Mouse (Mus musculus) brown adipose tissue, adult 24 weeks (tissue): Measurements from ENCODE around the gene Pdap1. TPM values are rescaled to one million over a fixed set of nuclear protein-coding genes. Genes with fewer than 3 reads are reported as not detected.
"Not testable (repeated sequence)": the region's sequence is repeated elsewhere in the genome, so short reads cannot be mapped to it uniquely, and the experiment has no call there.

Source experiments
- H3K27ac ChIP-seq: fragments of 200-500 bp; replicated peaks from 2 replicates; pipeline ENCODE4 v1.5.1; 2012; ENCODE audit warnings: low read depth, mild to moderate bottlenecking, low read length
- H3K4me1 ChIP-seq: fragments of 200-500 bp; 2 replicates; pipeline ENCODE4 v1.6.1; 2012; ENCODE audit warnings: low read length, mixed read lengths; ENCODE audit not compliant: control insufficient read depth, insufficient read depth, insufficient read length
- H3K4me3 ChIP-seq: fragments of 200-500 bp; 2 replicates; pipeline ENCODE4 v1.5.1; 2012; ENCODE audit warnings: low read depth, mild to moderate bottlenecking, low read length, moderate library complexity; ENCODE audit not compliant: insufficient read depth
- polyA plus RNA-seq: library from polyadenylated mRNA; stranded (reverse); fragments of >200 nt; gene quantifications from 2 replicates; pipeline ENCODE4 v1.2.4, GENCODE M21; 2012; ENCODE audit not compliant: missing spikeins, insufficient read depth, insufficient read length

Pdap1 gene
- polyA plus RNA-seq, result 75.0 and 96.2 TPM in 2 replicates

DNA sequence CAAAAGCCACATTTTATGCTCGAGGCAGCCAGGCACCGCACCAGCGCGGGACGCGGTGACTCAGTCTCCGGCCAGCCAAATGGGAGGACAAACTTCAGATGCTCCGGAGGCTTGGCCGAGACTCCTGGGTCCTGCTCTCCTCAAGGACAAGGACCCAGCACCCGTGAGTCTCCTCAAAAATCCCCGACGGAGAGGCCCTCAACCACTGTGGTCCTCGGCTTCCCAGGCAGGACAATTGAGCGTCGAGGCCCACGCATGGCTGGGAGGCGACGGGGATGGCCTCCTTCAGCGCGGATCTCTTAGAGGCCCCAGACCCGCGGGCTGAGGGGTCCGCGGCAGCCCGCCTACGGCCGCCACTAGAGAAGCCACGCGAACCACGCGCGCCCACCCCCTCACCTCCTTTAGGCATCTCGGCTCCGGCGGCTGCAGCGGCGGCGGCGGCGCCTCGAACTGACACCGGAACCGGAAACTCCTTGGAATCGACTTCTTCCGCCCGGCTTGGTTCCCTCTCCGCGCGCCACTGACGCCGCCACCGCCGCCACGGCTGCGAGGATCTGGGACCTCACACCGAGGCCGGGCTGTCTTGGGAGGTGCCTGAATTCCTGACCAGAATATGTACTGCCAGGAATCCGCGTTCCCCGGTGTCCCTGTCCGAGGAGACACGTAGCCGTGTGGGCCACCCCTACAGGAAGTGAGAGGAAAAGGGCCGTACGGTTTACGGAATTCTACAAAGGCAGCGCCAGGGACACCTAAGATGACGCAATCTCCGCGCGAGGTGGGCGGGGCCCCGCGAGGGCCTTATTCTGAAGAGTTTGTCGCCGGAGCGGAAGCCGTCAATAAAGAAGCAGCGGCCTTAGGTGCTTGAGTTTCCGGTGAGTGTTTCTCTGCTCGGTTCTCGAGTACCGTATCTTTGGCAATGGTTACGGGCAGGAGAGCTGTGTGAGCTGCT, at the start of gene Pdap1, which contains the start of gene Bud31:
Pdap1 (minus strand) TSS at position 668 of the 949 bp plus-strand sequence.
Bud31 (plus strand) TSS at position 792 of the 949 bp plus-strand sequence.
- Histone ChIP-seq H3K4me1 (peaks cover 4% of the 10 kb centered on the region), H3K4me3 (peak within 1 kb of the TSS; percentile 95), H3K27ac (peak within 1 kb of the TSS; percentile 96)

DNA sequence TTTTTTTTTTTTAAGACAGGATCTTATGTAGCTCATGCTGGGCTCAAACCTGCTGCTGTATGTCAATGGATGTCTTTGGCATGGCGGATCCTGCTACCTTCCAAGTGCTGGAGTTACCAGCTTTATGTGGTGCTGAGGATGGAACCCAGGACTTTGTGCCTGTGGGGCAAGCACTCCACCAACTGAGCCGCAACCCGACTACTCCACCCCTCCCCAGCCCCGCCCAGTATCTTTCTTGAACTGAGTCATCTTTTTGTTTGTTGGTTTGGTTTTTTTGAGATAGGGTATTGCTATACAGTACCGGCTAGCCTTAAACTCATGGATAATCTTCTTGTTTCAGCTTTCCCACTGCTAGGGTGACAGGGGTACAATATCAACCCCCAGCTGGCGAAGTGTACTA, 49.4 kb upstream of the Pdap1 start:
- H3K4me3 ChIP-seq, result peak overlapping the region; percentile 85; the same call in 1 of the 2 replicates

GRCm38 (mm10) chr5:145185244-145185643, 45.2 kb upstream of the Pdap1 start:
- H3K4me3 ChIP-seq, result no peak overlapping the region
- H3K4me1 ChIP-seq, result no peaks in the 10 kb centered on the region; the same call in 1 of the 2 replicates
- no peak overlapping the region for H3K27ac ChIP-seq

More for the DNA sequence above, 49.4 kb upstream of the Pdap1 start:
- Histone ChIP-seq H3K4me1 (no peaks in the 10 kb centered on the region; the same call in 1 of the 2 replicates), H3K27ac (no peak overlapping the region)

GRCm38 (mm10) chr5:145178461-145178980, 38.5 kb upstream of the Pdap1 start:
- Histone ChIP-seq H3K27ac (no peak overlapping the region), H3K4me3 (no peak overlapping the region)

DNA sequence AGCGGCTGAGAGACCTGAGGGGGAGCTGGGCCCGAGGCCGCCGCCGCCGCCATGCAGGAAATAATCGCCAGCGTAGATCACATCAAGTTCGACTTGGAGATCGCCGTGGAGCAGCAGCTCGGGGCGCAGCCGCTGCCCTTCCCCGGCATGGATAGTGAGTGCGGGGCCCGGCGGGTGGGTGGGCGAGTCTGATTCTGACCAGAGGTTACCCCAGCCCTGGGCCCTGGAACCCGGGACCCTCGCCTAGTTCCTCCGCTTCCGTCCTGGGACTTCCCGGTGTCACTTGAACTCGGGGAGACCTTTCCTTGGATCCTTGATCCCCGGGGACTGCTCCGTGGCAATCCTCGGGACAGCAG, 27.2 kb upstream of the Pdap1 start:
- Histone ChIP-seq H3K4me1 (peaks cover 7% of the 10 kb centered on the region), H3K4me3 (peak overlapping the region; percentile 82), H3K27ac (peak overlapping the region; percentile 40; the same call in 1 of the 2 replicates)

More at GRCm38 (mm10) chr5:145178461-145178980, 38.5 kb upstream of the Pdap1 start:
- no peaks in the 10 kb centered on the region for H3K4me1 ChIP-seq

DNA sequence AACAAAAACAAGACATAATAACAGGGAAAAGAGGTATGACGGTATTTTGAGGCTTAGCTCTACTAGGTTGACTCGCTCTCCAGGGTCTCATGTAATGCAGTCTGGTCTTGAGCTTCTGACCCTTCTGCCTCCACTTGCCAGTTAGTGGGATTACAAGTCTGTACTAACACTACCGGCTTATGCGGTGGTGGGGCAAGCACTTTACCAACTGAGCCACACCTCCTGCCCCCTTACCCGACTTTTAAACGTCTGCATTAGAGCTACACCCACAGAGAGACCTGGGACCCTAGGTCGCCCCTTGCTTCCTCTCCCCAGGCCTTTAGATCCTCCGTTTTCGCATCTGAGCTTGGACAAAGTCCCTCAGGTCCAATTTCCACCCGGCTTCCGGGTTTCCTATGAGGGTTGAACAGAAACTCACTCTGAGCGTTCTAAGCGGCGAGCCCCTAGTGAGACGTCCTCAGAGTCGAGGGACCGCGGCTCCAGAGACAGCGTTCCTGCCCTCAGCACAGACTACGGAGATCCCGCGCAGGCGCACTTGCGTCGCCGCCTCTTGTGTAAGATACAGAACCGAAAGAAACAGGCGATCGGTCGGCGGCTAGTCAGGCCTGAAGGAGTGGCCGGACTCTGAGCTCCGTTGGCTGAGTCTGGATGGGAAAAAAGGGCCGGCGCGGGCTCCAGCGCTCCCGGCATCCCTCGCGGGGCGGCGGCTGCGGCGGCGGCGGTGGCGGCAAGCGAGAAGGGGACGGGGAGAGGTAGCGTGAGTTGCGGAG, 26.7 kb upstream of the Pdap1 start, which contains the start of the genes Ptcd1 and Cpsf4:
Ptcd1 (minus strand) TSS at position 573 of the 770 bp plus-strand sequence.
Cpsf4 (plus strand) TSS at position 678 of the 770 bp plus-strand sequence.
- peak within 1 kb of the TSS; percentile 82 for H3K4me3 ChIP-seq
- H3K27ac ChIP-seq, result peak within 1 kb of the TSS; percentile 70
- peaks cover 7% of the 10 kb centered on the region for H3K4me1 ChIP-seq

DNA sequence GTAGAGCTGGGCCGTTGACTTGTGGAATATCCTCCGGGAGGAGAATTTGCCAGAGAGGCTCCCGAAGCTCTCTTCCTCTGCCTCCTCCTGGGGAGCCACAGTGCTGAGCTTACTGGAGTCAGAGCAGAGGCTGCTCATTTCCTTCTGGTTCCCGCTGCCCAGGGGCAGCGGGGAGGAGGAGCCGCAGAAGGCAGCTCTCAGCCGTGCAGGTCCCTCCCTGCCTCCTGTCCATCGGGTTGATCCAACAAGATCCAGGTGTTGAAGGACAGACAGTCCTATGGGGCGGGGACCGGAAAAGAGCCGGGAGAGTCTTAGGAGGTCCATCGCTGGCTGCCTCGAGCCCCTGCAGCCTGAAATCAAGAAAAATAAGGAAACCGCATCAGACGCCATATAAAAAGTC, 25.1 kb upstream of the Pdap1 start:
- peak overlapping the region; percentile 45 for H3K4me3 ChIP-seq
- peak overlapping the region; percentile 78 for H3K27ac ChIP-seq
- H3K4me1 ChIP-seq, result peaks cover 7% of the 10 kb centered on the region

DNA sequence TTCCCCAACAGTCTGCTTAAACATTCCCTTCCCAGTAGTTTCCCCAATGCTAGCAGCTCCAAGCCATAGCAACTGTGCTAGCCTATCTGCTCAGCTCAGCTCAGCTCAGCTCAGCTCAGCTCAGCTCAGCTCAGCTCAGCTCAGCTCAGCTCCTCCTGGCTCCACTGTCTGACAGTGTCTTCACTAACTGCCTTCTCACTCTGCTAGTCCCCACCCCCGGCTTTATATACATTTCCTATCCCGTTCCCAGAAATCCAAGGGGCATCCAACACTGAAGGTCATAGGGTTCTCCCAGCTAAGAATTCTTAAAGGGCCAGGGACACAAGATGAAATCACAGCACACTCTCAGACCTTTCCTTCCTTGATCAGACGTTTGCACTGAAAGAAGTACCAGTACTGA, 24.7 kb upstream of the Pdap1 start:
- Histone ChIP-seq H3K27ac (peak overlapping the region; percentile 78), H3K4me3 (peak overlapping the region; percentile 45), H3K4me1 (peaks cover 7% of the 10 kb centered on the region)

GRCm38 (mm10) chr5:145161361-145161760, 21.3 kb upstream of the Pdap1 start:
- Histone ChIP-seq H3K27ac (no peak overlapping the region), H3K4me3 (no peak overlapping the region), H3K4me1 (peaks cover 7% of the 10 kb centered on the region)

DNA sequence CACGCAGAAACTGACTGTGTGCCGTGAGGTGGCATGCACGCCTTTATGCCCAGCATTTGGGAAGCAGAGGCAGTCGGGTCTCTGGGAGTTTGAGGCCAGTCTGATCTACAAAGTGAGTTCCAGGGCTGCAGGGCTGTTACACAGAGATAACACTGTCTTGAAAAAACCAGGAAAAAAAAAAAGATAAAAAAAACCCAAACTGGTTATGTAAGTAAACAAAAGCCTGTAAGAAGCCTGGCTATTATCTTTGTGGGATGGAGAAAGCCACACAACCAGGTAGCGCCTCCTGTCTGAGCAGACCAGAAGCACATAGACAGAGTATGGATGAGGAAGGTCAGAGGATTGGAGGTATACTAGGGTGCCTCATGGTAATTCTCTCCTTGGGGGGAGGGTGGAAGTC, 12.7 kb upstream of the Pdap1 start:
- no peaks in the 10 kb centered on the region for H3K4me1 ChIP-seq
- H3K27ac ChIP-seq, result no peak overlapping the region
- H3K4me3 ChIP-seq, result no peak overlapping the region

GRCm38 (mm10) chr5:145149294-145149693, 9.3 kb upstream of the Pdap1 start:
- Histone ChIP-seq H3K27ac (no peak overlapping the region), H3K4me3 (no peak overlapping the region), H3K4me1 (no peaks in the 10 kb centered on the region)

GRCm38 (mm10) chr5:145147748-145148147, 7.7 kb upstream of the Pdap1 start:
- H3K4me1 ChIP-seq, result no peaks in the 10 kb centered on the region
- H3K27ac ChIP-seq, result no peak overlapping the region
- no peak overlapping the region for H3K4me3 ChIP-seq

DNA sequence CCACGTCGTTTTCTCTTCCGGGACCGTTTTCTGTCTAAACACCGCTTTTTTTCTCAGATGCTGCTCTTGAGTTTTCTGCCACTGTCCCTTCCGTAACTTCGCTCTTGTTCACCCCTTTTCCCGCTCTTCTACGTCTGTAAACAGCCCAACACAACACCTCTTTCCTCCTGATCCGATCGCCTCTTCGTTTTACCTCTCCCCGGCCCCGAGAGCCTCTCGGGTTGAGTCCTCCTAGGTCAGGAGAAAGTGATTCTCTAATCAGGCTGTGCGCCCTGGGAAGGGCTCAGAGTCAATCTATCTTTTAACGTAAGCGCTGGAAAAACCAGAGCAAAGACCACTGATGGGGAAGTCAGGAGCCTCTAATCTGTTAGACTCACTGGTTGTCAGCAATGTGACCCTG, 573 bp upstream of the Pdap1 start:
- Histone ChIP-seq H3K27ac (peak overlapping the region; percentile 87), H3K4me1 (peaks cover 4% of the 10 kb centered on the region), H3K4me3 (peak overlapping the region; percentile 80)

DNA sequence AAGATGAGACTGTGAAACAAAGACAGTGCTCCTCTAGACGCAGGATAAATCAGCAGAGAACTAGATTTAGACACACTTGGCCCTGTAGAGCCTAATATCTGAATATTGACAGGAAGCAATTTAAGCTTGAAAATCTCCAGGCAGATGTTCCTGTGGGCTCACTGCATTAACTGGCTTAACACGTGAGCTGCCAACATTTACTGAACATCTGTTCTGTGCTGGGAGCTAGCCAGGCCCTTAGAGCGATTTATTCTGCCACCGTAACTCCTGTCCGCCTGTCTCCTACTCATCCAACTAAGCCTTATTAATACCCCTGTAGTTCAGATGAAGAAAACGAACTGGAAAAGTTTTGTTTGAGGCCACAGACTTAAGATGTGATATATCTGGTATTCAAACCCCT, 1.2 kb downstream of the Pdap1 start:
- H3K4me1 ChIP-seq, result peaks cover 4% of the 10 kb centered on the region
- H3K27ac ChIP-seq, result no peak overlapping the region
- peak overlapping the region; percentile 95 for H3K4me3 ChIP-seq

DNA sequence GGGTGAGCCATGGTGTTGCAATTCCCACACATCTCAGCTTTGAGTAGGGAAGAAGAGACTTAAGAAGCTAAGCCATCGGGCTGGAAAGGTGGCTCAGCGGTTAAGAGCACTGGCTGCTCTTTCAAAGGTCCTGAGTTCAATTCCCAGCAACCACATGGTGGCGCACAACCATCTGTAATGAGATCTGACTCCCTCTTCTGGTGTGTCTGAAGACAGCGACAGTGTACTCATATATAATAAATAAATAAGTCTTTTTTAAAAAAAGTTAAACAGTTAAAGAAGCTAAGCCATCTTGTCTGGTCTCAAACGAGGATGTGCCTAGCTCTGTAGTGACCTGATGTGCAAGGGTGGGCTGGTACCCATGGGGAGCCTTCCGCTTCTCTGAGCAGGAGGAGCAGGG, 6.8 kb downstream of the Pdap1 start:
- H3K4me3 ChIP-seq, H3K4me1 ChIP-seq, H3K27ac ChIP-seq: not testable (repeated sequence)
